Mouse (Mus musculus) heart, postnatal 0 days (tissue): ENCODE measurements around the gene Psmc6. TPM values are rescaled to one million over a fixed set of nuclear protein-coding genes. Genes with fewer than 3 reads are reported as not detected.

Experiments used
- ATAC-seq: fragments of 200-750 bp; cut with Nextera tagmentation; 2 replicates; pipeline ENCODE4 v1.8.0; 2017; ENCODE audit warnings: low read depth, moderate number of reproducible peaks, moderate library complexity; ENCODE audit not compliant: insufficient read depth
- DNase-seq: peaks from one replicate; pipeline ENCODE4 v3.0.0-alpha.2; 2016; ENCODE audit warnings: low spot score
- H3K27ac ChIP-seq: fragments of 300-500 bp; sonication (generic); 2 replicates; pipeline ENCODE4 v1.5.1; 2014; ENCODE audit warnings: low read depth, mild to moderate bottlenecking
- H3K27me3 ChIP-seq: fragments of 300-500 bp; sonication (generic); 2 replicates; pipeline ENCODE4 v1.6.1; 2014; ENCODE audit warnings: low read length, mixed read lengths; ENCODE audit not compliant: control insufficient read depth, insufficient read depth
- H3K36me3 ChIP-seq: fragments of 300-500 bp; sonication (generic); replicated peaks from 2 replicates; pipeline ENCODE4 v1.6.1; 2014; ENCODE audit warnings: low read length, mixed read lengths; ENCODE audit not compliant: control insufficient read depth, insufficient read depth
- H3K4me1 ChIP-seq: fragments of 300-500 bp; sonication (generic); 2 replicates; pipeline ENCODE4 v1.6.1; 2014; ENCODE audit warnings: antibody characterized with exemption; ENCODE audit not compliant: control insufficient read depth, insufficient read depth
- H3K4me2 ChIP-seq: fragments of 300-500 bp; sonication (generic); 2 replicates; pipeline ENCODE4 v1.6.1; 2014; ENCODE audit warnings: low read depth, mild to moderate bottlenecking, low read length, moderate library complexity
- H3K4me3 ChIP-seq: fragments of 300-500 bp; sonication (generic); 2 replicates; pipeline ENCODE4 v1.5.1; 2014; ENCODE audit warnings: low read depth, low read length
- H3K9ac ChIP-seq: fragments of 300-500 bp; sonication (generic); replicated peaks from 2 replicates; pipeline ENCODE4 v1.6.1; 2014; ENCODE audit warnings: low read depth, low read length, mixed read lengths
- H3K9me3 ChIP-seq: fragments of 300-500 bp; sonication (generic); replicated peaks from 2 replicates; pipeline ENCODE4 v1.6.1; 2016; ENCODE audit warnings: low read length; ENCODE audit not compliant: control insufficient read depth
- CTCF ChIP-seq: IDR thresholded peaks from 2 replicates; pipeline ENCODE4 v1.5.1; 2016; ENCODE audit warnings: antibody characterized with exemption, control low read depth, low read depth
- EP300 ChIP-seq: IDR thresholded peaks from 2 replicates; pipeline ENCODE4 v1.6.1; 2016; ENCODE audit warnings: antibody characterized with exemption, low read depth
- WGBS: fragments of 180-500 bp; shearing (Covaris S2); extraction: QIAGEN DNeasy Blood & Tissue Kit; methylation state at CpG from one replicate; pipeline ENCODE4 v1.1.7; 2014; 5-methylcytosine and 5-hydroxymethylcytosine counted together
- polyA plus RNA-seq: library from polyadenylated mRNA; unstranded; fragments of >200 nt; fragmentation: Nextera tagmentation; extraction: Ambion mirVana; gene quantifications from 2 replicates; pipeline ENCODE4 v1.2.1, GENCODE M21; 2015
- total RNA-seq: library from RNA; depleted of rRNA; stranded (reverse); fragments of >200 nt; gene quantifications from 2 replicates; pipeline ENCODE4 v1.2.3, GENCODE M21; 2014; ENCODE audit warnings: low replicate concordance; rRNA removed

The Psmc6 gene
- total and polyA plus RNA-seq, 2 experiments from 2014 or later, result 120 to 163 TPM

DNA sequence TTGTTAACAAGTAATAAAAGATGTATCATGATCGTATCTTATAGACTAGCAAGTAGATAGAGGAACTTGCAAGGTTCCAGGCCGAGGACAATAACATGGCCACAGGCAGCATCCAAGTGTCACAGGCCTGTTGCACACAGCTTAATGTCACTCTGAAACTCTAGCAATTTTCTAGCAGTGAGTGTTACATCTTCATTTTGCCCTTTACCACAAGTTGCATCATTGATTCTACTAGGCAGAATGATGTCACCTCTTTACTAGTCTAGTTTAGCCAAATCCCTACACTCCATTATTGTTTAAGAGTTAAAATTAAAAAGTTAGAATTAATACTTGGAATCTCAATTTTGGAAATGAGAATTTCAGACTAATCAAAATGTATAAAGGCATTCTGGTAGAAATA, 56.0 kb downstream of the Psmc6 start:
- DNase-seq, result no peak
- TF ChIP-seq EP300 (no peak), CTCF (no peak)
- no peak overlapping the region for H3K4me3 ChIP-seq
- no peak overlapping the region for H3K27ac ChIP-seq
- WGBS, result 89% methylated on average over 2 of the region's 2 CpGs
- no peaks in the 10 kb centered on the region for H3K27me3 ChIP-seq
- no peaks in the 10 kb centered on the region for H3K9me3 ChIP-seq
- ATAC-seq, result no peak
- no peak overlapping the region for H3K9ac ChIP-seq
- no peak overlapping the region for H3K4me2 ChIP-seq
- peaks cover 14% of the 10 kb centered on the region for H3K36me3 ChIP-seq
- H3K4me1 ChIP-seq, result peaks cover 14% of the 10 kb centered on the region

DNA sequence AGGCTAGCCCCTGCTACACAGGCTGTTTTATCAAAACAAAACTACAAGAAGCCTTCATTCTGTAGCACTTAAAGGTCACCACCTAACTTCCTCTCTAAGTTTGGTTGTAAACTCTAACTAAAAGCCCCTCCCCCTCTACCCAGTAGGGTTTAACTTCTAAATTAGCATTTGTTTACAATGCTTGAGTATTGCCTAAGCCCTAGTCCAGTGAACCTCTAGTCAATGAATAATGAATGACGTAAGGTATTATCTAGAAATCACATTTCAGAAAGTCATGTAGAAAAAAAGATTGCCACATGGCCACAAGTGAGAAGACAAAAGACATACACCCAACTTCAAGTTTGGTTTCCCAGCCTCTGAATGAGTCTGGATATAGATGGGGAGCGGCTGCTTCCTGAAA, 57.9 kb downstream of the Psmc6 start:
- TF ChIP-seq EP300, result no peak
- TF ChIP-seq CTCF, result no peak
- WGBS, result 28% methylated on average over 2 of the region's 2 CpGs
- Histone ChIP-seq H3K4me3 (peak overlapping the region; percentile 87), H3K27ac (peak overlapping the region; percentile 86; the same call in 1 of the 2 replicates), H3K4me1 (peaks cover 14% of the 10 kb centered on the region), H3K27me3 (no peaks in the 10 kb centered on the region), H3K36me3 (no peaks in the 10 kb centered on the region; the same call in none of the 2 replicates), H3K4me2 (peak overlapping the region; percentile 92), H3K9ac (no peak overlapping the region), H3K9me3 (no peaks in the 10 kb centered on the region)
- ATAC-seq, result no peak
- DNase-seq, result no peak

DNA sequence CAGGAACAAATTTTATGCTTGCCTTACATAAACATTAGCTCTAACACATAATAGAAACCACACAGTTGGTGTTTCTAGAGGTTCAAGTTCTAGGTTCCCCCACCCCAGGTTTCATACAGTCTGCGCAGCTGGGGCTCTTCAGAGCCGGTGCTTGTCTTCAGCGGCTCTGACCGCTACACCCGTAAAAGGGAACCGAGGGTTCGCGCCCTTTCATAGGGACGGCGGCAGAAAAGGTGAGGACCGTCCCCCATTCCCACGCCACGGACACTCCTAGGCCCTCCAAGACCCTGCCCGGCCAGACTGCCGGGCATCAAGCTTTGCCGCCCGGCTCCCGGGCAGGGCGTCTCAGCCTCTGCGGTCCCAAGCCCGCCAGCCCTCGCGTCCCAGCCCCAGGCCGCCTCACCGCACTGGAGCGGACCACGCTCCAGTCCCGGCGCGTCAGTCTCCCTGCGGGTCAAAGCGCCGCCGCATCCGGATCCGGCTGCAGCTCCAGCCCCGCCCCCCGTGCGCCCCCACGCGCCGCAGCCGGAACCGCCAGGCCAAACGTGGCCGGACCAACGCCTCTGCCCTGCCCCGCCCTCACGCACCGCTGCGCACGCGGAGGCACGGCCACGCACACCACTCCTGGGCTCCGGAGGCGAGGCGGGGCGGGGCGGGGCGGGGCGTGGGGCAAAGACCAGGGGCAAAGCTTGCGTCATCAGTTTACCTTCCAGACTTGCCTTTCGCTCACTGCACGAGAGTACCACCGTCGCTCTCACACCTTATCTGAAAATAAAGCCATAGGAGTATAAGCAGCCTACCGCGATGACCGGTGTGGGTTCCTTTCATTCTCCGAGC, 59.0 kb downstream of the Psmc6 start:
- Histone ChIP-seq H3K36me3 (no peaks in the 10 kb centered on the region), H3K9ac (peak overlapping the region; percentile 91), H3K27ac (peak overlapping the region; percentile 86), H3K4me3 (peak overlapping the region; percentile 87), H3K4me2 (peak overlapping the region; percentile 92), H3K9me3 (no peaks in the 10 kb centered on the region), H3K4me1 (peaks cover 14% of the 10 kb centered on the region), H3K27me3 (no peaks in the 10 kb centered on the region)
- ATAC-seq (peak; percentile 98), DNase-seq (peak; percentile 84)
- TF ChIP-seq CTCF (no peak), EP300 (no peak)
- under 1% methylated on average over 70 of the region's 71 CpGs for WGBS

DNA sequence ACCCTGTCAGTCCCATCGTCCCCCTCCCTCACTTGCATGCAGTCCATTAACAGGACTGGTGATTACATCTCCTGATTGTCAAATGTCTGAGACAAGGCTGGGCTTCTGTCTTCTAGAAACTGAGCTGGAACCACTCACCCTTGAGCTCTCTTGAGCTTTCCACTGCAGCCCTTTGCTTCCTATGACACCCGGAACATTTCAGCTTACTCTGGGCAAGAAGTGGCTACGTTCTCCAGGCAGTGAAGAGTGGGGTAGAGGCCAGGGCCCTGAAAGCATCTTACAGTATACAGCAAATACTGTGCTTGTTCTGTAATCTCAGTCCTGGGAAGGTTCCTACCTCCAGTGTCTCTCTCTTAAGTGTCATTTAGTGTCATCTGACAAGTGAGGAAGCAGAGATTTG, 59.6 kb downstream of the Psmc6 start:
- no peaks in the 10 kb centered on the region for H3K27me3 ChIP-seq
- H3K4me2 ChIP-seq, result peak overlapping the region; percentile 92
- no peaks in the 10 kb centered on the region for H3K9me3 ChIP-seq
- peak overlapping the region; percentile 87 for H3K4me3 ChIP-seq
- peaks cover 14% of the 10 kb centered on the region for H3K4me1 ChIP-seq
- 3% methylated on average over 3 of the region's 3 CpGs for WGBS
- H3K27ac ChIP-seq, result peak overlapping the region; percentile 86
- TF ChIP-seq CTCF (no peak), EP300 (no peak)
- DNase-seq (peak; percentile 29), ATAC-seq (peak; percentile 34)
- H3K9ac ChIP-seq, result peak overlapping the region; percentile 91
- no peaks in the 10 kb centered on the region for H3K36me3 ChIP-seq

Other genes starting within 250 kb of the Psmc6 start
- 18.9 and 20.6 TPM in 2 replicates for gene Gpr137c, start 110.1 kb upstream of the Psmc6 start, total RNA-seq
- 1.6 and 1.9 TPM in 2 replicates for gene Gpr137c, start 110.1 kb upstream of the Psmc6 start, polyA plus RNA-seq
- 17.1 and 17.4 TPM in 2 replicates for gene Txndc16, start 109.5 kb upstream of the Psmc6 start, total RNA-seq
- 9.0 and 9.5 TPM in 2 replicates for gene Txndc16, start 109.5 kb upstream of the Psmc6 start, polyA plus RNA-seq
- gene Ero1l, start 11.0 kb upstream of the Psmc6 start, total RNA-seq, result 18.0 and 24.2 TPM in 2 replicates
- 22.7 and 24.1 TPM in 2 replicates for gene Ero1l, start 11.0 kb upstream of the Psmc6 start, polyA plus RNA-seq
- 11.9 and 22.2 TPM in 2 replicates for gene Styx, start 21.3 kb downstream of the Psmc6 start, total RNA-seq
- gene Styx, start 21.3 kb downstream of the Psmc6 start, polyA plus RNA-seq, result 69.0 and 69.9 TPM in 2 replicates
- gene Gnpnat1, start 75.1 kb downstream of the Psmc6 start, total RNA-seq, result 5.3 and 11.0 TPM in 2 replicates
- gene Gnpnat1, start 75.1 kb downstream of the Psmc6 start, polyA plus RNA-seq, result 18.6 and 22.1 TPM in 2 replicates
- gene Fermt2, start 200.3 kb downstream of the Psmc6 start, total RNA-seq, result 119 TPM in 2 replicates
- gene Fermt2, start 200.3 kb downstream of the Psmc6 start, polyA plus RNA-seq, result 211 and 221 TPM in 2 replicates